Mouse (Mus musculus) ES-E14 (cell line): ENCODE measurements at regions not wholly inside any gene's neighbourhood (a gene's known extent, or its start where the extent isn't known, plus 50 kb on each side); places are given as distances from the start of the nearest gene placed in this dataset.

Source experiments
- DNase-seq: peaks from one replicate; pipeline ENCODE4 v3.0.0-alpha.2; 2013; ENCODE audit warnings: low read depth, low spot score
- H3K27ac ChIP-seq: 2 replicates; pipeline ENCODE4 v1.5.1; 2012; ENCODE audit warnings: low read depth, mild to moderate bottlenecking, low read length, moderate library complexity, mixed read lengths; ENCODE audit not compliant: poor library complexity, insufficient read depth, severe bottlenecking
- H3K36me3 ChIP-seq: 2 replicates; pipeline ENCODE4 v1.6.1; 2012; ENCODE audit warnings: mild to moderate bottlenecking, low read length, moderate library complexity, mixed read lengths; ENCODE audit not compliant: control insufficient read depth, poor library complexity, insufficient read depth, severe bottlenecking
- H3K4me1 ChIP-seq, 2 experiments: fragments of 150-350 bp in 1 of 2; sonication (generic) in 1 of 2; 2 replicates each; pipeline ENCODE4 v1.6.1; 2012; ENCODE audit warnings: low read length in 2 of 2, mild to moderate bottlenecking in 1 of 2, mixed read lengths in 1 of 2; ENCODE audit not compliant: control insufficient read depth in 2 of 2, insufficient read depth in 2 of 2, poor library complexity in 1 of 2
- H3K4me3 ChIP-seq, 2 experiments: fragments of 150-350 bp in 1 of 2; sonication (generic) in 1 of 2; 2 replicates each; pipeline ENCODE4 v1.5.1; 2012; ENCODE audit warnings: low read length in 2 of 2, low read depth in 1 of 2, mild to moderate bottlenecking in 1 of 2, mixed read lengths in 1 of 2; ENCODE audit not compliant: insufficient read depth in 1 of 2, poor library complexity in 1 of 2, severe bottlenecking in 1 of 2
- H3K9ac ChIP-seq: 2 replicates; pipeline ENCODE4 v1.6.1; 2012; ENCODE audit warnings: low read depth, mild to moderate bottlenecking, low read length, mixed read lengths; ENCODE audit not compliant: poor library complexity, insufficient read depth, severe bottlenecking
- H3K9me3 ChIP-seq: fragments of 150-350 bp; sonication (generic); 2 replicates; pipeline ENCODE4 v1.6.1; 2012; ENCODE audit warnings: low read depth, mild to moderate bottlenecking, low read length; ENCODE audit not compliant: control insufficient read depth, insufficient read depth
- CHD2 ChIP-seq: IDR thresholded peaks from 2 replicates; pipeline ENCODE4 v1.6.1; 2014; ENCODE audit warnings: mild to moderate bottlenecking, low read depth, low read length, inconsistent platforms
- HCFC1 ChIP-seq: IDR thresholded peaks from 2 replicates; pipeline ENCODE4 v1.6.1; 2012; ENCODE audit warnings: low read length, inconsistent platforms, borderline replicate concordance; ENCODE audit not compliant: insufficient read depth
- MAFK ChIP-seq: IDR thresholded peaks from 2 replicates; pipeline ENCODE4 v1.6.1; 2014; ENCODE audit warnings: mild to moderate bottlenecking, low read depth, low read length, inconsistent platforms; ENCODE audit not compliant: insufficient read depth
- ZC3H11A ChIP-seq: IDR thresholded peaks from 2 replicates; pipeline ENCODE4 v1.6.1; 2012; ENCODE audit warnings: low read depth, mild to moderate bottlenecking, inconsistent platforms, low read length, borderline replicate concordance
- ZNF384 ChIP-seq: IDR thresholded peaks from 2 replicates; pipeline ENCODE4 v1.6.1; 2012; ENCODE audit warnings: low read depth, low read length, inconsistent platforms
- in situ Hi-C, 2 experiments: fragments of 600-800 bp; cut with MboI; formaldehyde crosslinking; loops; one replicate each; pipeline ENCODE4 v1.15.1; 2025; ENCODE audit warnings: low sequenced_read_pairs in 2 of 2, inconsistent platforms in 1 of 2; ENCODE audit not compliant: unreplicated experiment in 2 of 2

DNA sequence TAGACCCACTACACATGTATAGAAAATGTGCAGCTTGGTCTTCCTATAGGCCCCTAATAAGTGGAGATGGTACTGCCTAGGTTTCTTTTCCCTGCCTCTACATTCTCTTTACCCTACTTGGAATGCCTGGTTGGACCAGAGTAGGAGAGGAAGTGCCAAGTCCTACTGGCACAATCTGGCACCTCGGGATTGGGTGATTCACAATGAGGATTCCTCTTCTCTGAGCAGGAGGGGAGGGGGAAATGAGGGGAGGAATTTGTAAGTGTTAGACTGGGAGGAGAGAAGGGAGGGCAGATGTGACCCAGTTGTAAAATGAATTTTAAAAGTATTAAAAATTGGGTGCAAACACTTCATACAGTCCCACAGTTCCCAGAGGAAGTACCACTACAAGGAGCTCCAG lies 652.9 kb downstream of the Slitrk1 start:
- H3K9ac ChIP-seq: no peak overlapping the region
- in situ Hi-C loops: no loop called here
- DNase-seq: no peak
- TF ChIP-seq HCFC1 (no peak), CHD2 (no peak), MAFK (no peak), ZC3H11A (no peak), ZNF384 (no peak)
- H3K36me3 ChIP-seq: no peaks in the 10 kb centered on the region
- no peaks in the 10 kb centered on the region for H3K9me3 ChIP-seq
- H3K4me1 ChIP-seq: no peaks in the 10 kb centered on the region
- no peak overlapping the region for H3K27ac ChIP-seq
- no peak overlapping the region for H3K4me3 ChIP-seq

- Histone ChIP-seq H3K9ac (no peak overlapping the region), H3K9me3 (no peaks in the 10 kb centered on the region), H3K4me1 (no peaks in the 10 kb centered on the region), H3K36me3 (no peaks in the 10 kb centered on the region), H3K27ac (no peak overlapping the region), H3K4me3 (no peak overlapping the region)
- in situ Hi-C loops: no loop called here
- TF ChIP-seq MAFK (no peak), ZC3H11A (no peak), ZNF384 (no peak), HCFC1 (no peak), CHD2 (no peak)
- no peak for DNase-seq
Measured at GRCm38 (mm10) chr14:108247365-108247764, 666.6 kb downstream of the Slitrk1 start.

DNA sequence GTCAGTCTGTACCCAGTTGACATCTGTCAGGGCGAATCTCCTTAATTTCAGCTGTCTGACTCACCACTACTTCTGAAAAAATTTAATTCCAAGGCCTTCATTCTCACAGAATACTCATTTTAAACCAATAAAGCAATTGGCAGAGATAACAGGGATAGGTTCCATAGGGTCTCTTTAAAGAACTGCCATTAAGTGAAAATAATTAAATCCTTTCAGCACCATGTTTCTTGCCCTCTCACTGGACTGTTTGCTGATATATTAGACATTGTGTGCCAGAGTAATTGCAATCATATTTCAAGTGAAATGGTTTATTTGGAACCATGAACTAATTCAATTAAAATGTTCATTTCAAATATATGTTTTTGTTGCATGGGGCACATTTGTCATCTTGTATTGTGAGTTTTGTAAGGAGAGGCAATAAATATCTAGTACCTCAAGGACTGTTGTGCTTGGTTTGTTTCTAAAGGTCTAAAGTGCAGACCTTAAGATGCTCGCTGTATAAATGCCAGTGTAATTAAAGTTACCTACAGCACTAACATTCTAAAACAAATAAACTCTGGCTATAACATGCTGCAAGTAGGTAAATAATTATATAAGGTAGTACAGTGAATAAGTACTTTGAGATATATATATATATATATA lies 688.4 kb downstream of the Slitrk1 start:
- no peak overlapping the region for H3K9ac ChIP-seq
- H3K9me3 ChIP-seq: no peaks in the 10 kb centered on the region
- no peak overlapping the region for H3K4me3 ChIP-seq
- H3K27ac ChIP-seq: no peak overlapping the region
- H3K4me1 ChIP-seq: no peaks in the 10 kb centered on the region
- TF ChIP-seq ZNF384: no peak
- TF ChIP-seq ZC3H11A: no peak
- no peak for TF ChIP-seq HCFC1
- no peak for TF ChIP-seq CHD2
- no peak for TF ChIP-seq MAFK
- no peaks in the 10 kb centered on the region for H3K36me3 ChIP-seq
- in situ Hi-C loops: no loop called here
- no peak for DNase-seq

DNA sequence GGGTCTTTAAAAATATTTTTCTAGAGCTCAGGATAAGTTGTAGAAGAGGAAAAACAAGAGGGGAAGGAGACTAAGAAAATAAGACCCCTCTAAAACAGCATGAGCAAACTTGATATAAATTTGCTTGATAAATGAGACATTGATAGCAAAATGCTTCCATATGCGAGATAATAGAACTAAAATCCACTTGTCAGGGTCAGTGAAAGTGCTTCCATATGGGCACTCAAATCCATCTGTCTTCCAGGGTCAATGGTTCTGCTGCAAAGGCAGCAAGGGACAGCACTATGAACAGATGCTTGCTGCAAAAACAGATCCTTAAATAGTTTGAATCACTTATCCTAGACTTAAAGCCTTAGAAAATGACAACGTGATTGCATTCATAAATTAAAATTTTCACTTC lies 704.7 kb downstream of the Slitrk1 start:
- no peak overlapping the region for H3K9ac ChIP-seq
- no peak overlapping the region for H3K4me3 ChIP-seq
- H3K36me3 ChIP-seq: no peaks in the 10 kb centered on the region
- TF ChIP-seq ZC3H11A: no peak
- TF ChIP-seq CHD2: no peak
- TF ChIP-seq MAFK: no peak
- no peak for TF ChIP-seq HCFC1
- TF ChIP-seq ZNF384: no peak
- no peaks in the 10 kb centered on the region for H3K4me1 ChIP-seq
- in situ Hi-C loops: no loop called here
- H3K9me3 ChIP-seq: no peaks in the 10 kb centered on the region
- no peak for DNase-seq
- no peak overlapping the region for H3K27ac ChIP-seq

- Histone ChIP-seq H3K36me3 (no peaks in the 10 kb centered on the region), H3K4me1 (no peaks in the 10 kb centered on the region), H3K9ac (no peak overlapping the region), H3K4me3 (no peak overlapping the region), H3K27ac (no peak overlapping the region), H3K9me3 (no peaks in the 10 kb centered on the region)
- DNase-seq: peak; percentile 12
- in situ Hi-C loops: loop anchor here in 1 of 2 experiments (25.0 kb wide), 1 partner anchor 88 kb away; no protein-coding TSS in a partner anchor
- no peak for TF ChIP-seq MAFK
Measured at GRCm38 (mm10) chr14:108199133-108199532, 714.8 kb downstream of the Slitrk1 start.
